In the genomic region with DNA sequence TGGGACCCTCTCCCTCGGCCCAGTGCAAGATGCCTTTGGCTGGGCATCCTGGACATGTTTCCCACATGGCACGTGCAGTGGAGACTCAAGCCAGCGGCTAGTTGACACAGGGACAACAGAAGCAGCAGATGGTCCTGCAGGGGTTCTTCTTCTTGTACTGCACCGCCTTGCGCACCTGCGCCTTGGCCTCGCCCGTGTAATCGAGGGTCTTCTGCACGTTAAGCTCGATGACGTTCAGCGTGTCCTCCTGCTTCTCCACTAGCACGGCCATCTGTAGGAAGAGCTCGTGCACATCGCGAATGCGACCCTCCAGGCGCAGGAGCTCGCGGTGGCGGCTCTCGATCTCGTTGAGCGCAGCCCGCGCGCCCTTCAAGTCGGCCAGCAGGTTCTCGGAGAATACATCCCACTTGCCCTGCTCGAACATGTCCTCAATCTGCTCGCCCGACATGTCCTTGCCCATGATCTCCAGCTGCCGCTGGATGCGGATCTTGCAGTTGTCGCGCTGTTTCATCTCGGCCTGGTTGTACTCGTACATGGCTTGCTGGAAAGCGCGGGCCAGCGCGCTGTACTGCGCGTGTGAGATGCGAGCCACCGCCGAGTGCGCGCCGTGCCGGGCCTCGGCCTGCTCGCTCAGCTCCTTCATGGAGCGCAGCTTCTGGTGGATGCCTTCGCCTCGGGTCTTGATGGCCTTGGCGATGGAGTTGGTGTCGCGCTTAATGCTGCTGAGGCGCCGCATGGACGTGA, we compare ENCODE assay signal across 8 mouse cellular contexts. TPM values are rescaled to one million over a fixed set of nuclear protein-coding genes. Genes with fewer than 3 reads are reported as not detected.
DNase-seq lines count a peak whose midpoint lies in the region; ATAC-seq lines count a peak whose summit lies in the region.

No protein-coding gene starts in this region.

- peak overlapping the region; percentile 65 for H3K9ac ChIP-seq in heart, embryonic 16.5 days (ENCODE audit: low read length)
- H3K9ac ChIP-seq in stomach, embryonic 16.5 days (ENCODE audit: low read length), result peak overlapping the region; percentile 65

- peak overlapping the region; percentile 80 for H3K4me2 ChIP-seq in heart, embryonic 16.5 days (ENCODE audit: low read depth, low read length)
- peak overlapping the region; percentile 64 for H3K4me2 ChIP-seq in stomach, embryonic 16.5 days (ENCODE audit: low read depth, low read length)

- peak; percentile 69 for ATAC-seq in heart, embryonic 16.5 days (replicated peaks; ENCODE audit: extremely low read depth, insufficient read depth, low FRiP score)
- no peak for ATAC-seq in stomach, embryonic 16.5 days (ENCODE audit: insufficient read depth, low FRiP score)

- peaks cover 3% of the 10 kb centered on the region for H3K4me1 ChIP-seq in heart, embryonic 16.5 days (ENCODE audit: control insufficient read depth, insufficient read depth, low read length)
- H3K4me1 ChIP-seq in midbrain, embryonic 10.5 days, result peaks cover 11% of the 10 kb centered on the region
- no peaks in the 10 kb centered on the region for H3K4me1 ChIP-seq in stomach, embryonic 16.5 days (ENCODE audit: control insufficient read depth, insufficient read depth, low read length)

- H3K36me3 ChIP-seq in heart, embryonic 16.5 days (ENCODE audit: control insufficient read depth, insufficient read depth), result no peaks in the 10 kb centered on the region
- H3K36me3 ChIP-seq in midbrain, embryonic 10.5 days, result no peaks in the 10 kb centered on the region
- no peaks in the 10 kb centered on the region for H3K36me3 ChIP-seq in stomach, embryonic 16.5 days (ENCODE audit: control insufficient read depth, insufficient read depth, low read length)

- WGBS in heart, embryonic 16.5 days, result 12% methylated on average over 63 of the region's 63 CpGs
- WGBS in midbrain, embryonic 10.5 days, result 10% methylated on average over 63 of the region's 63 CpGs
- 12% methylated on average over 63 of the region's 63 CpGs for WGBS in stomach, embryonic 16.5 days

- peaks cover 15% of the 10 kb centered on the region for H3K27me3 ChIP-seq in heart, embryonic 16.5 days (ENCODE audit: control insufficient read depth, insufficient read depth, low read length)
- peaks cover 59% of the 10 kb centered on the region for H3K27me3 ChIP-seq in midbrain, embryonic 10.5 days (ENCODE audit: low read depth, poor library complexity, severe bottlenecking)
- H3K27me3 ChIP-seq in stomach, embryonic 16.5 days (ENCODE audit: control insufficient read depth, insufficient read depth, low read length), result peaks cover 12% of the 10 kb centered on the region; the same call in 1 of the 2 replicates

- H3K4me3 ChIP-seq in heart, embryonic 16.5 days (ENCODE audit: low read length), result peak overlapping the region; percentile 56
- peak overlapping the region; percentile 52 for H3K4me3 ChIP-seq in midbrain, embryonic 10.5 days
- peak overlapping the region; percentile 44 for H3K4me3 ChIP-seq in stomach, embryonic 16.5 days (replicated peaks; ENCODE audit: low read length)

- no peaks in the 10 kb centered on the region for H3K9me3 ChIP-seq in heart, embryonic 16.5 days (replicated peaks; ENCODE audit: control insufficient read depth, low read length)
- no peaks in the 10 kb centered on the region for H3K9me3 ChIP-seq in midbrain, embryonic 10.5 days (replicated peaks)
- no peaks in the 10 kb centered on the region for H3K9me3 ChIP-seq in stomach, embryonic 16.5 days (replicated peaks; ENCODE audit: control insufficient read depth, low read length)

- DNase-seq in left cerebral cortex, adult 18-20 months (ENCODE audit: low spot score in 2 of 2), result peak; percentile 48 to 56
- no peak for DNase-seq in left cerebral cortex, adult 11 months (ENCODE audit: low spot score)
- peak; percentile 71 for DNase-seq in embryo, embryonic 10.5 days (ENCODE audit: low spot score)
- DNase-seq in layer of hippocampus, postnatal 10 days (ENCODE audit: low spot score in 2 of 2), result peak; percentile 49 to 56
- DNase-seq in midbrain, embryonic 10.5 days (ENCODE audit: low spot score), result peak; percentile 72
- DNase-seq in thymus, postnatal 10 days (ENCODE audit: low spot score in 2 of 2), result no peak

- no peak overlapping the region for H3K27ac ChIP-seq in heart, embryonic 16.5 days (ENCODE audit: low read length)
- H3K27ac ChIP-seq in midbrain, embryonic 10.5 days (replicated peaks), result peak overlapping the region; percentile 19; the same call in 1 of the 2 replicates
- H3K27ac ChIP-seq in stomach, embryonic 16.5 days (ENCODE audit: low read length), result no peak overlapping the region

RNA-seq across cellular contexts. Expression of a gene that starts 22.9 kb away (rescaled TPM):
- total RNA-seq in left cerebral cortex, adult 18-20 months (2021), result under 1 TPM; 0.07 to 0.37 TPM
- 6.2 and 7.8 TPM in 2 replicates for polyA plus RNA-seq in heart, embryonic 16.5 days (2015; fragmentation: Nextera tagmentation; extraction: Ambion mirVana)
- total RNA-seq in layer of hippocampus, postnatal 10 days (2021), result under 1 TPM; 0.36 to 0.71 TPM
- 1.3 and 2.2 TPM in 2 replicates for polyA plus RNA-seq in midbrain, embryonic 10.5 days (2016; fragmentation: Nextera tagmentation; extraction: Ambion mirVana)
- 7.0 and 9.3 TPM in 2 replicates for polyA plus RNA-seq in stomach, embryonic 16.5 days (2015; fragmentation: Nextera tagmentation; extraction: Ambion mirVana)

Comparison
In these comparisons a context has a peak if more than half of its experiments do, and no peak if none do; other contexts are left out.
1. DNase-seq: peak in left cerebral cortex, adult 18-20 months (2 of 2), embryo, embryonic 10.5 days (single experiment), layer of hippocampus, postnatal 10 days (2 of 2) and midbrain, embryonic 10.5 days (single experiment); none in left cerebral cortex, adult 11 months (single experiment) and thymus, postnatal 10 days (0 of 2).
2. Peak in every context shown above with its lines, with median percentiles within 50 percentile points of each other: H3K4me3 ChIP-seq.